Mouse (Mus musculus): ENCODE data around the gene 4933411K16Rik.

GRCm38 (mm10) chr19:42061443-42061842 is 9.4 kb downstream of the 4933411K16Rik start:
- TF ChIP-seq CTCF (IDR thresholded peaks at IDR 0.05; ENCODE audit: borderline replicate concordance, insufficient read depth, low read depth, low read length), result no peak
- TF ChIP-seq POLR2A (IDR thresholded peaks at IDR 0.05; ENCODE audit: borderline replicate concordance, insufficient read depth, low read length), result no peak
